Mouse (Mus musculus): ENCODE measurements around the gene Sclt1. TPM values are rescaled to one million over a fixed set of nuclear protein-coding genes. Genes with fewer than 3 reads are reported as not detected.
A peak's percentile ranks its signal among the peaks of the same experiment; 100 is the strongest.

Sclt1 gene
- polyA plus RNA-seq, 1 experiment, result 2.1 TPM

GRCm38 (mm10) chr3:41601226-41602020 lies 140.9 kb downstream of the Sclt1 start:
- no peak overlapping the region for H3K4me3 ChIP-seq (ENCODE audit: insufficient read depth, poor library complexity, severe bottlenecking)
- peaks cover 71% of the 10 kb centered on the region for H3K36me3 ChIP-seq (ENCODE audit: control insufficient read depth, insufficient read depth)
- H3K79me3 ChIP-seq (ENCODE audit: low read depth), result peaks cover 6% of the 10 kb centered on the region
- TF ChIP-seq CTCF (IDR thresholded peaks at IDR 0.05; ENCODE audit: control insufficient read depth, insufficient read depth, insufficient read length) (no peak), FOSL1 (IDR thresholded peaks at IDR 0.05; ENCODE audit: insufficient read depth, low read length, poor library complexity, severe bottlenecking) (no peak), USF1 (IDR thresholded peaks at IDR 0.05; ENCODE audit: low read depth) (no peak), MAX (IDR thresholded peaks at IDR 0.05) (no peak), MYOG (IDR thresholded peaks at IDR 0.05; ENCODE audit: control insufficient read depth, extremely low read depth, insufficient read length) (no peak), MYOD1 (IDR thresholded peaks at IDR 0.05; ENCODE audit: control insufficient read depth, insufficient read length, low read depth) (no peak), CEBPB (IDR thresholded peaks at IDR 0.05; ENCODE audit: low read depth) (no peak)
- peaks cover 22% of the 10 kb centered on the region for H3K79me2 ChIP-seq (ENCODE audit: control insufficient read depth, insufficient read depth)
- no peak overlapping the region for H3ac ChIP-seq (ENCODE audit: control insufficient read depth, insufficient read length, low read depth)
- H3K27me3 ChIP-seq (ENCODE audit: control insufficient read depth, insufficient read depth, insufficient read length), result no peaks in the 10 kb centered on the region

GRCm38 (mm10) chr3:41599806-41600589 lies 142.3 kb downstream of the Sclt1 start:
- Histone ChIP-seq H3K79me2 (ENCODE audit: control insufficient read depth, insufficient read depth) (peaks cover 22% of the 10 kb centered on the region), H3ac (ENCODE audit: control insufficient read depth, insufficient read length, low read depth) (no peak overlapping the region), H3K36me3 (ENCODE audit: control insufficient read depth, insufficient read depth) (peaks cover 73% of the 10 kb centered on the region), H3K79me3 (ENCODE audit: low read depth) (peaks cover 6% of the 10 kb centered on the region), H3K27me3 (ENCODE audit: control insufficient read depth, insufficient read depth, insufficient read length) (no peaks in the 10 kb centered on the region), H3K4me3 (ENCODE audit: insufficient read depth, poor library complexity, severe bottlenecking) (no peak overlapping the region)
- peak; percentile 23 for TF ChIP-seq CTCF (IDR thresholded peaks at IDR 0.05; ENCODE audit: control insufficient read depth, insufficient read depth, insufficient read length)
- TF ChIP-seq FOSL1 (IDR thresholded peaks at IDR 0.05; ENCODE audit: insufficient read depth, low read length, poor library complexity, severe bottlenecking), result no peak
- TF ChIP-seq MYOG (IDR thresholded peaks at IDR 0.05; ENCODE audit: control insufficient read depth, extremely low read depth, insufficient read length), result no peak
- TF ChIP-seq MAX (IDR thresholded peaks at IDR 0.05), result no peak
- TF ChIP-seq USF1 (IDR thresholded peaks at IDR 0.05; ENCODE audit: low read depth), result no peak

- Histone ChIP-seq H3ac (ENCODE audit: control insufficient read depth, insufficient read length, low read depth) (no peak overlapping the region), H3K79me3 (ENCODE audit: low read depth) (peaks cover 6% of the 10 kb centered on the region), H3K79me2 (ENCODE audit: control insufficient read depth, insufficient read depth) (peaks cover 22% of the 10 kb centered on the region), H3K27me3 (ENCODE audit: control insufficient read depth, insufficient read depth, insufficient read length) (no peaks in the 10 kb centered on the region), H3K4me3 (ENCODE audit: insufficient read depth, poor library complexity, severe bottlenecking) (no peak overlapping the region), H3K36me3 (ENCODE audit: control insufficient read depth, insufficient read depth) (peaks cover 75% of the 10 kb centered on the region)
- TF ChIP-seq USF1 (IDR thresholded peaks at IDR 0.05; ENCODE audit: low read depth) (no peak), CTCF (IDR thresholded peaks at IDR 0.05; ENCODE audit: control insufficient read depth, insufficient read depth, insufficient read length) (no peak), MAX (IDR thresholded peaks at IDR 0.05) (no peak), FOSL1 (IDR thresholded peaks at IDR 0.05; ENCODE audit: insufficient read depth, low read length, poor library complexity, severe bottlenecking) (no peak), CEBPB (IDR thresholded peaks at IDR 0.05; ENCODE audit: low read depth) (no peak), MYOG (IDR thresholded peaks at IDR 0.05; ENCODE audit: control insufficient read depth, extremely low read depth, insufficient read length) (no peak), MYOD1 (IDR thresholded peaks at IDR 0.05; ENCODE audit: control insufficient read depth, insufficient read length, low read depth) (no peak)
Observed at GRCm38 (mm10) chr3:41599226-41599625, 143.1 kb downstream of the Sclt1 start.

GRCm38 (mm10) chr3:41598412-41598811 lies 143.9 kb downstream of the Sclt1 start:
- H3K4me3 ChIP-seq (ENCODE audit: insufficient read depth, poor library complexity, severe bottlenecking), result no peak overlapping the region
- peaks cover 22% of the 10 kb centered on the region for H3K79me2 ChIP-seq (ENCODE audit: control insufficient read depth, insufficient read depth)
- peaks cover 6% of the 10 kb centered on the region for H3K79me3 ChIP-seq (ENCODE audit: low read depth)
- no peak overlapping the region for H3ac ChIP-seq (ENCODE audit: control insufficient read depth, insufficient read length, low read depth)
- TF ChIP-seq CTCF (IDR thresholded peaks at IDR 0.05; ENCODE audit: control insufficient read depth, insufficient read depth, insufficient read length) (no peak), MYOG (IDR thresholded peaks at IDR 0.05; ENCODE audit: control insufficient read depth, extremely low read depth, insufficient read length) (no peak), MYOD1 (IDR thresholded peaks at IDR 0.05; ENCODE audit: control insufficient read depth, insufficient read length, low read depth) (no peak), CEBPB (IDR thresholded peaks at IDR 0.05; ENCODE audit: low read depth) (no peak), MAX (IDR thresholded peaks at IDR 0.05) (no peak), USF1 (IDR thresholded peaks at IDR 0.05; ENCODE audit: low read depth) (no peak), FOSL1 (IDR thresholded peaks at IDR 0.05; ENCODE audit: insufficient read depth, low read length, poor library complexity, severe bottlenecking) (no peak)
- H3K36me3 ChIP-seq (ENCODE audit: control insufficient read depth, insufficient read depth), result peaks cover 75% of the 10 kb centered on the region
- no peaks in the 10 kb centered on the region for H3K27me3 ChIP-seq (ENCODE audit: control insufficient read depth, insufficient read depth, insufficient read length)

GRCm38 (mm10) chr3:41597036-41597435 lies 145.3 kb downstream of the Sclt1 start:
- Histone ChIP-seq H3ac (ENCODE audit: control insufficient read depth, insufficient read length, low read depth) (no peak overlapping the region), H3K27me3 (ENCODE audit: control insufficient read depth, insufficient read depth, insufficient read length) (no peaks in the 10 kb centered on the region), H3K36me3 (ENCODE audit: control insufficient read depth, insufficient read depth) (peaks cover 85% of the 10 kb centered on the region), H3K79me2 (ENCODE audit: control insufficient read depth, insufficient read depth) (peaks cover 22% of the 10 kb centered on the region), H3K79me3 (ENCODE audit: low read depth) (peaks cover 4% of the 10 kb centered on the region), H3K4me3 (ENCODE audit: insufficient read depth, poor library complexity, severe bottlenecking) (no peak overlapping the region)
- no peak for TF ChIP-seq FOSL1 (IDR thresholded peaks at IDR 0.05; ENCODE audit: insufficient read depth, low read length, poor library complexity, severe bottlenecking)
- TF ChIP-seq MYOD1 (IDR thresholded peaks at IDR 0.05; ENCODE audit: control insufficient read depth, insufficient read length, low read depth), result no peak
- no peak for TF ChIP-seq USF1 (IDR thresholded peaks at IDR 0.05; ENCODE audit: low read depth)
- no peak for TF ChIP-seq CEBPB (IDR thresholded peaks at IDR 0.05; ENCODE audit: low read depth)
- no peak for TF ChIP-seq MYOG (IDR thresholded peaks at IDR 0.05; ENCODE audit: control insufficient read depth, extremely low read depth, insufficient read length)
